Mouse (Mus musculus) heart, embryonic 14.5 days (tissue): ENCODE data around the gene Cox8a. TPM values are rescaled to one million over a fixed set of nuclear protein-coding genes. Genes with fewer than 3 reads are reported as not detected.
A peak's percentile ranks its signal among the peaks of the same experiment; 100 is the strongest.

ENCODE experiments used
- ATAC-seq: fragments of 200-750 bp; cut with Nextera tagmentation; 2 replicates; pipeline ENCODE4 v1.8.0; 2017; ENCODE audit warnings: low read depth, moderate TSS enrichment; ENCODE audit not compliant: insufficient number of reproducible peaks, insufficient read depth, low FRiP score
- H3K27ac ChIP-seq, 2 experiments: fragments of 200-500 bp in 1 of 2; fragments of 300-500 bp in 1 of 2; sonication (generic) in 1 of 2; replicated peaks in 1 of 2; 2 replicates each; pipeline ENCODE4 v1.5.1; 2012 to 2014; ENCODE audit warnings: low read depth in 2 of 2, low read length in 2 of 2, control low read depth in 1 of 2, mild to moderate bottlenecking in 1 of 2, mixed read lengths in 1 of 2; ENCODE audit not compliant: control insufficient read depth in 1 of 2, insufficient read depth in 1 of 2
- H3K27me3 ChIP-seq: fragments of 300-500 bp; sonication (generic); 2 replicates; pipeline ENCODE4 v1.6.1; 2014; ENCODE audit warnings: mild to moderate bottlenecking, low read length, control low read depth; ENCODE audit not compliant: control insufficient read depth, insufficient read depth
- H3K36me3 ChIP-seq: fragments of 300-500 bp; sonication (generic); 2 replicates; pipeline ENCODE4 v1.6.1; 2014; ENCODE audit warnings: mild to moderate bottlenecking, control low read depth, low read length, mixed read lengths; ENCODE audit not compliant: control insufficient read depth, insufficient read depth
- H3K4me1 ChIP-seq, 2 experiments: fragments of 200-500 bp in 1 of 2; fragments of 300-500 bp in 1 of 2; sonication (generic) in 1 of 2; 2 replicates each; pipeline ENCODE4 v1.6.1; 2012 to 2014; ENCODE audit warnings: low read length in 2 of 2, control low read depth in 1 of 2, mixed read lengths in 1 of 2; ENCODE audit not compliant: control insufficient read depth in 2 of 2, insufficient read depth in 2 of 2
- H3K4me2 ChIP-seq: fragments of 300-500 bp; sonication (generic); 2 replicates; pipeline ENCODE4 v1.6.1; 2014; ENCODE audit warnings: mild to moderate bottlenecking, low read length
- H3K4me3 ChIP-seq, 2 experiments: fragments of 200-500 bp in 1 of 2; fragments of 300-500 bp in 1 of 2; sonication (generic) in 1 of 2; 2 replicates each; pipeline ENCODE4 v1.5.1; 2012 to 2014; ENCODE audit warnings: low read length in 2 of 2, mild to moderate bottlenecking in 2 of 2, control low read depth in 1 of 2, low read depth in 1 of 2, moderate library complexity in 1 of 2; ENCODE audit not compliant: control insufficient read depth in 1 of 2, insufficient read depth in 1 of 2
- H3K9ac ChIP-seq: fragments of 300-500 bp; sonication (generic); 2 replicates; pipeline ENCODE4 v1.6.1; 2014; ENCODE audit warnings: mild to moderate bottlenecking, low read length
- H3K9me3 ChIP-seq: fragments of 300-500 bp; sonication (generic); 2 replicates; pipeline ENCODE4 v1.6.1; 2016; ENCODE audit warnings: low read length, control low read depth; ENCODE audit not compliant: control insufficient read depth
- WGBS: fragments of 180-500 bp; shearing (Covaris S2); extraction: QIAGEN DNeasy Blood & Tissue Kit; methylation state at CpG from one replicate; pipeline ENCODE4 v1.1.7; 2014; 5-methylcytosine and 5-hydroxymethylcytosine counted together
- polyA plus RNA-seq: library from polyadenylated mRNA; unstranded; fragments of >200 nt; fragmentation: Nextera tagmentation; extraction: Ambion mirVana; gene quantifications from 2 replicates; pipeline ENCODE4 v1.2.1, GENCODE M21; 2014

Cox8a gene
- polyA plus RNA-seq, 1 experiment from 2014 or later, result 2,575 TPM

DNA sequence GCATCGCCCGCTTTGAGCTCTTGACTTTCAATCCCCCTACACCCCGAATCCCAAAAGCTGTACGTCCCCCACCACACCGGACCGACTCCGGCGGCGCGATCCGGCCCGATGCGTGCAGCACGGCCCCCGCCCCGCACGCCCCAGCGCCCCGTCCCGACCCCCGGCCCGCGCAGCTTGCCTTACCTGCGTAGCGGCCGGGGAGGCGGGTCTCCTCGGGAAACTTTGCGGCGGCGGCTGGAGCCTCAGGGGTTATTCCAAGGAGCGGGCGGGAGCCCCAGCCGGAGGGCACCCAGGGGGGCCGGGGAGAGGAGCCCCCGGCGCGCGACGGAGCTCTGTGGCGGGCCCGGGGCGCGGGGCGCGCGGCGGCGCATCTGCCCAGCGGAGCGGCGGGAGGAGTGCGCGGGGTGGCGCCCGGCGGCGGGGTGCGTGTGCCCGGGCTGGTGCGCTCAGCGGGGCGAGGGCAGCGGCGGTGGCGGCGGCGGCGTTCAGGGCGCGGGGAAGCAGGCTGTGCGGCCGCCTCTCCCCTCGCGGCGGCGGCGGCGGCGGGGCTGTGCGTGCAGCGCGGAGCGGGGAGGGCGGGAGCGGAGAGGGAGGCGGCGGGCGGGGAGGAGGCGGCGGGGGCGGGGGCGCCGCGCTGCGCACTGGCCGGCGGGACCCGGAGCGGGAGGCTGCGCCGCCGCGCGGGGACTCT, 51.8 kb downstream of the Cox8a start:
- Histone ChIP-seq H3K4me3 (peak overlapping the region; percentile 55 to 69), H3K9me3 (no peaks in the 10 kb centered on the region), H3K4me1 (peaks cover 7 to 19% of the 10 kb centered on the region in 2 experiments; a peak in 3 of 4 replicates), H3K36me3 (no peaks in the 10 kb centered on the region), H3K27ac (no peak overlapping the region), H3K9ac (peak overlapping the region; percentile 76), H3K27me3 (peaks cover 59% of the 10 kb centered on the region), H3K4me2 (peak overlapping the region; percentile 100)
- 2% methylated on average over 64 of the region's 105 CpGs for WGBS
- no peak for ATAC-seq

Other genes with a start within 250 kb of the Cox8a start
- gene Ppp1r14b, start 242.6 kb downstream of the Cox8a start, polyA plus RNA-seq, result 170 and 184 TPM in 2 replicates
- gene Plcb3, start 241.1 kb downstream of the Cox8a start, polyA plus RNA-seq, result 15.2 and 16.8 TPM in 2 replicates
- 64.2 and 65.1 TPM in 2 replicates for gene Fkbp2, start 237.1 kb downstream of the Cox8a start, polyA plus RNA-seq
- gene Vegfb, start 230.0 kb downstream of the Cox8a start, polyA plus RNA-seq, result 141 and 153 TPM in 2 replicates
- gene Dnajc4, start 225.0 kb downstream of the Cox8a start, polyA plus RNA-seq, result 40.0 and 42.9 TPM in 2 replicates
- 29.7 and 31.8 TPM in 2 replicates for gene Nudt22, start 221.5 kb downstream of the Cox8a start, polyA plus RNA-seq
- gene Trpt1, start 221.5 kb downstream of the Cox8a start, polyA plus RNA-seq, result 20.0 and 22.0 TPM in 2 replicates
- 5.2 and 6.6 TPM in 2 replicates for gene Fermt3, start 198.1 kb downstream of the Cox8a start, polyA plus RNA-seq
- 174 and 175 TPM in 2 replicates for gene Stip1, start 177.6 kb downstream of the Cox8a start, polyA plus RNA-seq
- gene Macrod1, start 160.8 kb downstream of the Cox8a start, polyA plus RNA-seq, result 50.5 and 53.0 TPM in 2 replicates
- gene Flrt1, start 111.9 kb downstream of the Cox8a start, polyA plus RNA-seq, result 1.4 and 1.5 TPM in 2 replicates
- 151 and 153 TPM in 2 replicates for gene Otub1, start 11.3 kb downstream of the Cox8a start, polyA plus RNA-seq
- gene Naa40, start 23.6 kb upstream of the Cox8a start, polyA plus RNA-seq, result 55.9 and 58.5 TPM in 2 replicates
- 6.1 and 10.7 TPM in 2 replicates for gene Rcor2, start 49.7 kb upstream of the Cox8a start, polyA plus RNA-seq
- 35.4 and 40.2 TPM in 2 replicates for gene Mark2, start 124.2 kb upstream of the Cox8a start, polyA plus RNA-seq
- gene Spindoc, start 165.4 kb upstream of the Cox8a start, polyA plus RNA-seq, result 11.1 and 14.8 TPM in 2 replicates
- gene 2700081O15Rik, start 200.0 kb upstream of the Cox8a start, polyA plus RNA-seq, result 4.4 and 5.8 TPM in 2 replicates